Mouse (Mus musculus) MEL (cell line): ENCODE measurements at regions not wholly inside any gene's neighbourhood (a gene's known extent, or its start where the extent isn't known, plus 50 kb on each side); places are given as distances from the start of the nearest gene placed in this dataset.

ENCODE experiments used
- DNase-seq: peaks from one replicate; pipeline ENCODE4 v3.0.0; 2011; ENCODE audit warnings: low read depth, low spot score
- H3K27ac ChIP-seq: 2 replicates; pipeline ENCODE4 v1.5.1; 2012; ENCODE audit warnings: low read depth, mild to moderate bottlenecking, control low read depth, low read length, moderate library complexity; ENCODE audit not compliant: control insufficient read depth
- H3K27me3 ChIP-seq, 2 experiments: fragments of 150-350 bp in 1 of 2; sonication (generic) in 1 of 2; 2 replicates each; pipeline ENCODE4 v1.6.1; 2012; ENCODE audit warnings: low read length in 2 of 2, mild to moderate bottlenecking in 2 of 2, improper control_type of control experiment in 1 of 2, moderate library complexity in 1 of 2; ENCODE audit not compliant: insufficient read depth in 2 of 2, control insufficient read depth in 1 of 2
- H3K36me3 ChIP-seq, 2 experiments: 2 replicates each; pipeline ENCODE4 v1.6.1; 2012 to 2014; ENCODE audit warnings: low read length in 2 of 2, improper control_type of control experiment in 1 of 2, inconsistent platforms in 1 of 2, mild to moderate bottlenecking in 1 of 2; ENCODE audit not compliant: insufficient read depth in 2 of 2, control insufficient read depth in 1 of 2
- H3K4me1 ChIP-seq, 2 experiments: fragments of 150-350 bp in 1 of 2; sonication (generic) in 1 of 2; 2 replicates each; pipeline ENCODE4 v1.6.1; 2012; ENCODE audit warnings: low read length in 2 of 2, improper control_type of control experiment in 1 of 2, mild to moderate bottlenecking in 1 of 2; ENCODE audit not compliant: insufficient read depth in 2 of 2, control insufficient read depth in 1 of 2
- H3K4me3 ChIP-seq, 2 experiments: fragments of 150-350 bp in 1 of 2; sonication (generic) in 1 of 2; 2 replicates each; pipeline ENCODE4 v1.5.1; 2012; ENCODE audit warnings: low read depth in 2 of 2, low read length in 2 of 2, mild to moderate bottlenecking in 2 of 2, moderate library complexity in 2 of 2, control low read depth in 1 of 2, improper control_type of control experiment in 1 of 2; ENCODE audit not compliant: control insufficient read depth in 1 of 2, insufficient read depth in 1 of 2
- H3K79me2 ChIP-seq: 2 replicates; pipeline ENCODE4 v1.6.1; 2012; ENCODE audit warnings: mild to moderate bottlenecking, low read length, moderate library complexity; ENCODE audit not compliant: control insufficient read depth, poor library complexity, insufficient read depth
- H3K9ac ChIP-seq: 2 replicates; pipeline ENCODE4 v1.6.1; 2012; ENCODE audit warnings: low read depth, mild to moderate bottlenecking, control low read depth, low read length, moderate library complexity; ENCODE audit not compliant: control insufficient read depth, poor library complexity, severe bottlenecking
- H3K9me3 ChIP-seq: fragments of 150-350 bp; sonication (generic); replicated peaks from 2 replicates; pipeline ENCODE4 v1.6.1; 2012; ENCODE audit warnings: mild to moderate bottlenecking, low read length, improper control_type of control experiment, moderate library complexity; ENCODE audit not compliant: insufficient read depth
- CTCF ChIP-seq, 3 experiments: IDR thresholded peaks in 2 of 3; conservative IDR thresholded peaks in 1 of 3; 2 replicates each; pipeline ENCODE4 v1.5.1; 2011 to 2012; ENCODE audit warnings: low read length in 3 of 3, low read depth in 2 of 3, mild to moderate bottlenecking in 2 of 3, improper control_type of control experiment in 1 of 3, inconsistent platforms in 1 of 3, mixed read lengths in 1 of 3, moderate library complexity in 1 of 3; ENCODE audit not compliant: control insufficient read depth in 1 of 3, insufficient read depth in 1 of 3, poor library complexity in 1 of 3, severe bottlenecking in 1 of 3
- E2F4 ChIP-seq: IDR thresholded peaks from 2 replicates; pipeline ENCODE4 v1.6.1; 2011; ENCODE audit warnings: low read depth, low read length, improper control_type of control experiment, borderline replicate concordance
- EP300 ChIP-seq, 2 experiments: IDR thresholded peaks; 2 replicates each; pipeline ENCODE4 v1.6.1; 2011; ENCODE audit warnings: improper control_type of control experiment in 2 of 2, low read length in 2 of 2, low read depth in 1 of 2, mild to moderate bottlenecking in 1 of 2
- ETS1 ChIP-seq: IDR thresholded peaks from 2 replicates; pipeline ENCODE4 v1.6.1; 2012; ENCODE audit warnings: low read depth, mild to moderate bottlenecking, inconsistent platforms, low read length, improper control_type of control experiment, moderate library complexity
- GATA1 ChIP-seq: IDR thresholded peaks from 2 replicates; pipeline ENCODE4 v1.6.1; 2011; ENCODE audit warnings: low read depth, low read length, improper control_type of control experiment
- MAX ChIP-seq: IDR thresholded peaks from 2 replicates; pipeline ENCODE4 v1.6.1; 2011; ENCODE audit warnings: low read length, improper control_type of control experiment
- MAZ ChIP-seq: IDR thresholded peaks from 2 replicates; pipeline ENCODE4 v1.6.1; 2012; ENCODE audit warnings: low read depth, mild to moderate bottlenecking, inconsistent platforms, low read length, improper control_type of control experiment
- MYC ChIP-seq: IDR thresholded peaks from 2 replicates; pipeline ENCODE4 v1.6.1; 2011; ENCODE audit warnings: low read depth, mild to moderate bottlenecking, low read length, improper control_type of control experiment, moderate library complexity
- NRF1 ChIP-seq: IDR thresholded peaks from 2 replicates; pipeline ENCODE4 v1.6.1; 2014; ENCODE audit warnings: low read depth, mild to moderate bottlenecking, inconsistent platforms, low read length, improper control_type of control experiment, moderate library complexity; ENCODE audit not compliant: poor library complexity, insufficient read depth, severe bottlenecking
- POLR2AphosphoS2 ChIP-seq: IDR thresholded peaks from 2 replicates; pipeline ENCODE4 v1.6.1; 2011; ENCODE audit warnings: low read length, improper control_type of control experiment
- POLR2AphosphoS5 ChIP-seq: IDR thresholded peaks from 2 replicates; pipeline ENCODE4 v1.6.1; 2012; ENCODE audit warnings: low read depth, borderline replicate concordance, mild to moderate bottlenecking, inconsistent platforms, low read length, moderate library complexity, mixed read lengths
- RAD21 ChIP-seq: IDR thresholded peaks from 2 replicates; pipeline ENCODE4 v1.6.1; 2011; ENCODE audit warnings: mild to moderate bottlenecking, low read depth, low read length, improper control_type of control experiment
- RCOR1 ChIP-seq: IDR thresholded peaks from 2 replicates; pipeline ENCODE4 v1.6.1; 2012; ENCODE audit warnings: low read depth, mild to moderate bottlenecking, inconsistent platforms, low read length, improper control_type of control experiment
- SMC3 ChIP-seq: IDR thresholded peaks from 2 replicates; pipeline ENCODE4 v1.6.1; 2011; ENCODE audit warnings: low read depth, low read length, improper control_type of control experiment
- TAL1 ChIP-seq: IDR thresholded peaks from 2 replicates; pipeline ENCODE4 v1.6.1; 2012; ENCODE audit warnings: mild to moderate bottlenecking, inconsistent platforms, low read length, moderate library complexity, mixed read lengths
- TBP ChIP-seq: IDR thresholded peaks from 2 replicates; pipeline ENCODE4 v1.8.0; 2011; ENCODE audit warnings: low read depth, low read length, improper control_type of control experiment
- ZC3H11A ChIP-seq: IDR thresholded peaks from 2 replicates; pipeline ENCODE4 v1.6.1; 2012; ENCODE audit warnings: low read depth, mild to moderate bottlenecking, inconsistent platforms, low read length, improper control_type of control experiment
- ZKSCAN1 ChIP-seq: IDR thresholded peaks from 2 replicates; pipeline ENCODE4 v1.6.1; 2012; ENCODE audit warnings: low read depth, mild to moderate bottlenecking, inconsistent platforms, low read length, improper control_type of control experiment, moderate library complexity
- ZMIZ1 ChIP-seq: IDR thresholded peaks from 2 replicates; pipeline ENCODE4 v1.6.1; 2012; ENCODE audit warnings: low read depth, mild to moderate bottlenecking, inconsistent platforms, low read length, improper control_type of control experiment, moderate library complexity

DNA sequence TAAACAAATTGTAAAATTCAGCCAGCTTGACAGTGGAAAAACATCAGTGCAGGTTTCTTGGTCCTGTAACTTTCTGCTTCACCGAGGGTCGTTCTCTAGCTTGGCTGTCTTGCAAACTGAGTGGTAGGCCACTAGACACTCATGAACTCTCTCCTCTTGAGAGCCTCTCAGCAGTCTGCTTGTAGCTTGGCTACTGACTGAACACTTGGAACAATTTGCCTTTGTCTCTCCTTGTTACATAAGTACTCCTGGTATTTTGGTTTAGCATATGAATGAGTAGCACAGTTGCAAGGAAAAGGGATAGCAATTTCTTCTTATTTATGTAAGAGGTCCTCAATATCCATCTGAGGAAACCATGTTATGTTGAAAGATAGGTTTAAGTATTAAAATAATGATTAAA lies 769.6 kb upstream of the Sel1l start:
- Histone ChIP-seq H3K9ac (no peak overlapping the region), H3K27me3 (no peaks in the 10 kb centered on the region), H3K4me1 (no peaks in the 10 kb centered on the region), H3K4me3 (no peak overlapping the region), H3K79me2 (no peaks in the 10 kb centered on the region), H3K9me3 (no peaks in the 10 kb centered on the region), H3K27ac (no peak overlapping the region), H3K36me3 (no peaks in the 10 kb centered on the region)
- no peak for TF ChIP-seq TBP
- TF ChIP-seq GATA1: no peak
- no peak for TF ChIP-seq NRF1
- no peak for TF ChIP-seq RAD21
- no peak for TF ChIP-seq POLR2AphosphoS2
- TF ChIP-seq RCOR1: no peak
- TF ChIP-seq MAX: no peak
- no peak for DNase-seq

DNA sequence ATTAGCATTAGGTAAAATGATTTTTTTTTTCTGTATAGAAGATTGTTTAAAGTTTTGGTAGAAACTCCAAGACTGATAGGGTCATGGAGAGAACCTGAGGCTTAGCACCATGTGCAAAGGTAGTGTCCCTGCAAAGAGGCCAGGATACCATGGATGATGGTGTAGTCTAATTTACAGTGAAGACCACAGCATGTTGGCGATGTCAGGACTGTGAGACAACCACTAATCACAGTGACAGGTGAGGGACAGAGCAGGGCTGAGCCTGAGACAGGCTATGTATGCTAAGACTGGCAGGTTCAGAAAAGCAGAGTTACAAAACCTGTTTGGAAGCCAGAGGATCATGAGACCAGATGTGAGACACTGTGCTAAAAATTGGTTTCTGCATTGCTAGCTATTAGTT lies 752.7 kb upstream of the Sel1l start:
- H3K79me2 ChIP-seq: no peaks in the 10 kb centered on the region
- DNase-seq: no peak
- H3K9ac ChIP-seq: no peak overlapping the region
- no peak overlapping the region for H3K27ac ChIP-seq
- TF ChIP-seq TBP: no peak
- no peak for TF ChIP-seq MYC
- no peak for TF ChIP-seq ETS1
- no peak for TF ChIP-seq POLR2AphosphoS5
- TF ChIP-seq ZMIZ1: no peak
- TF ChIP-seq CTCF (IDR thresholded peaks at IDR 0.05 in 2 of 3, conservative IDR thresholded peaks at IDR 0.05 in 1 of 3; ENCODE audit: control insufficient read depth in 1 of 3, insufficient read depth in 1 of 3, low read depth in 2 of 3, low read length in 3 of 3, poor library complexity in 1 of 3, severe bottlenecking in 1 of 3): no peak
- no peak for TF ChIP-seq TAL1
- no peak for TF ChIP-seq SMC3
- no peak for TF ChIP-seq MAZ
- no peak for TF ChIP-seq ZKSCAN1
- no peak for TF ChIP-seq ZC3H11A
- TF ChIP-seq EP300 (IDR thresholded peaks at IDR 0.05; ENCODE audit: low read depth in 1 of 2, low read length in 2 of 2): no peak
- no peak for TF ChIP-seq E2F4
- H3K4me3 ChIP-seq: no peak overlapping the region
- H3K4me1 ChIP-seq: no peaks in the 10 kb centered on the region
- no peaks in the 10 kb centered on the region for H3K36me3 ChIP-seq
- H3K27me3 ChIP-seq: no peaks in the 10 kb centered on the region
- H3K9me3 ChIP-seq: no peaks in the 10 kb centered on the region
